Mouse (Mus musculus) MEL (cell line): Measurements from ENCODE around the gene Pcsk5. TPM values are rescaled to one million over a fixed set of nuclear protein-coding genes. Genes with fewer than 3 reads are reported as not detected.

Experiments
- DNase-seq: peaks from one replicate; pipeline ENCODE4 v3.0.0; 2011; ENCODE audit warnings: low read depth, low spot score
- H3K27ac ChIP-seq: 2 replicates; pipeline ENCODE4 v1.5.1; 2012; ENCODE audit warnings: low read depth, mild to moderate bottlenecking, control low read depth, low read length, moderate library complexity; ENCODE audit not compliant: control insufficient read depth
- H3K27me3 ChIP-seq, 2 experiments: fragments of 150-350 bp in 1 of 2; sonication (generic) in 1 of 2; 2 replicates each; pipeline ENCODE4 v1.6.1; 2012; ENCODE audit warnings: low read length in 2 of 2, mild to moderate bottlenecking in 2 of 2, improper control_type of control experiment in 1 of 2, moderate library complexity in 1 of 2; ENCODE audit not compliant: insufficient read depth in 2 of 2, control insufficient read depth in 1 of 2
- H3K36me3 ChIP-seq, 2 experiments: 2 replicates each; pipeline ENCODE4 v1.6.1; 2012 to 2014; ENCODE audit warnings: low read length in 2 of 2, improper control_type of control experiment in 1 of 2, inconsistent platforms in 1 of 2, mild to moderate bottlenecking in 1 of 2; ENCODE audit not compliant: insufficient read depth in 2 of 2, control insufficient read depth in 1 of 2
- H3K4me1 ChIP-seq, 2 experiments: fragments of 150-350 bp in 1 of 2; sonication (generic) in 1 of 2; 2 replicates each; pipeline ENCODE4 v1.6.1; 2012; ENCODE audit warnings: low read length in 2 of 2, improper control_type of control experiment in 1 of 2, mild to moderate bottlenecking in 1 of 2; ENCODE audit not compliant: insufficient read depth in 2 of 2, control insufficient read depth in 1 of 2
- H3K4me3 ChIP-seq, 2 experiments: fragments of 150-350 bp in 1 of 2; sonication (generic) in 1 of 2; 2 replicates each; pipeline ENCODE4 v1.5.1; 2012; ENCODE audit warnings: low read depth in 2 of 2, low read length in 2 of 2, mild to moderate bottlenecking in 2 of 2, moderate library complexity in 2 of 2, control low read depth in 1 of 2, improper control_type of control experiment in 1 of 2; ENCODE audit not compliant: control insufficient read depth in 1 of 2, insufficient read depth in 1 of 2
- H3K79me2 ChIP-seq: 2 replicates; pipeline ENCODE4 v1.6.1; 2012; ENCODE audit warnings: mild to moderate bottlenecking, low read length, moderate library complexity; ENCODE audit not compliant: control insufficient read depth, poor library complexity, insufficient read depth
- H3K9ac ChIP-seq: 2 replicates; pipeline ENCODE4 v1.6.1; 2012; ENCODE audit warnings: low read depth, mild to moderate bottlenecking, control low read depth, low read length, moderate library complexity; ENCODE audit not compliant: control insufficient read depth, poor library complexity, severe bottlenecking
- H3K9me3 ChIP-seq: fragments of 150-350 bp; sonication (generic); replicated peaks from 2 replicates; pipeline ENCODE4 v1.6.1; 2012; ENCODE audit warnings: mild to moderate bottlenecking, low read length, improper control_type of control experiment, moderate library complexity; ENCODE audit not compliant: insufficient read depth
- BHLHE40 ChIP-seq: IDR thresholded peaks from 2 replicates; pipeline ENCODE4 v1.6.1; 2012; ENCODE audit warnings: low read depth, mild to moderate bottlenecking, inconsistent platforms, low read length, improper control_type of control experiment, borderline replicate concordance
- CHD1 ChIP-seq: IDR thresholded peaks from 2 replicates; pipeline ENCODE4 v1.6.1; 2012; ENCODE audit warnings: low read depth, mild to moderate bottlenecking, inconsistent platforms, low read length, improper control_type of control experiment
- CHD2 ChIP-seq: IDR thresholded peaks from 2 replicates; pipeline ENCODE4 v1.6.1; 2011; ENCODE audit warnings: low read length, improper control_type of control experiment
- CTCF ChIP-seq, 3 experiments: IDR thresholded peaks in 2 of 3; conservative IDR thresholded peaks in 1 of 3; 2 replicates each; pipeline ENCODE4 v1.5.1; 2011 to 2012; ENCODE audit warnings: low read length in 3 of 3, low read depth in 2 of 3, mild to moderate bottlenecking in 2 of 3, improper control_type of control experiment in 1 of 3, inconsistent platforms in 1 of 3, mixed read lengths in 1 of 3, moderate library complexity in 1 of 3; ENCODE audit not compliant: control insufficient read depth in 1 of 3, insufficient read depth in 1 of 3, poor library complexity in 1 of 3, severe bottlenecking in 1 of 3
- E2F4 ChIP-seq: IDR thresholded peaks from 2 replicates; pipeline ENCODE4 v1.6.1; 2011; ENCODE audit warnings: low read depth, low read length, improper control_type of control experiment, borderline replicate concordance
- ELF1 ChIP-seq: IDR thresholded peaks from 2 replicates; pipeline ENCODE4 v1.6.1; 2014; ENCODE audit warnings: low read depth, mild to moderate bottlenecking, inconsistent platforms, low read length, improper control_type of control experiment, moderate library complexity
- EP300 ChIP-seq, 2 experiments: IDR thresholded peaks; 2 replicates each; pipeline ENCODE4 v1.6.1; 2011; ENCODE audit warnings: improper control_type of control experiment in 2 of 2, low read length in 2 of 2, low read depth in 1 of 2, mild to moderate bottlenecking in 1 of 2
- ETS1 ChIP-seq: IDR thresholded peaks from 2 replicates; pipeline ENCODE4 v1.6.1; 2012; ENCODE audit warnings: low read depth, mild to moderate bottlenecking, inconsistent platforms, low read length, improper control_type of control experiment, moderate library complexity
- GABPA ChIP-seq: IDR thresholded peaks from 2 replicates; pipeline ENCODE4 v1.6.1; 2012; ENCODE audit warnings: low read depth, mild to moderate bottlenecking, inconsistent platforms, low read length, improper control_type of control experiment, moderate library complexity
- GATA1 ChIP-seq: IDR thresholded peaks from 2 replicates; pipeline ENCODE4 v1.6.1; 2011; ENCODE audit warnings: low read depth, low read length, improper control_type of control experiment
- MAFK ChIP-seq: IDR thresholded peaks from 2 replicates; pipeline ENCODE4 v1.6.1; 2011; ENCODE audit warnings: low read depth, mild to moderate bottlenecking, low read length, improper control_type of control experiment, borderline replicate concordance
- MAX ChIP-seq: IDR thresholded peaks from 2 replicates; pipeline ENCODE4 v1.6.1; 2011; ENCODE audit warnings: low read length, improper control_type of control experiment
- MEF2A ChIP-seq: IDR thresholded peaks from 2 replicates; pipeline ENCODE4 v1.6.1; 2014; ENCODE audit warnings: low read depth, mild to moderate bottlenecking, inconsistent platforms, low read length, improper control_type of control experiment; ENCODE audit not compliant: poor library complexity, insufficient replicate concordance, severe bottlenecking; ENCODE audit errors: extremely low read depth
- MXI1 ChIP-seq: IDR thresholded peaks from 2 replicates; pipeline ENCODE4 v1.6.1; 2011; ENCODE audit warnings: mild to moderate bottlenecking, low read depth, low read length, improper control_type of control experiment
- MYB ChIP-seq: IDR thresholded peaks from 2 replicates; pipeline ENCODE4 v1.6.1; 2011; ENCODE audit warnings: mild to moderate bottlenecking, low read depth, low read length, improper control_type of control experiment
- MYC ChIP-seq: IDR thresholded peaks from 2 replicates; pipeline ENCODE4 v1.6.1; 2011; ENCODE audit warnings: low read depth, mild to moderate bottlenecking, low read length, improper control_type of control experiment, moderate library complexity
- POLR2A ChIP-seq, 2 experiments: IDR thresholded peaks; 2 replicates each; pipeline ENCODE4 v1.6.1; 2011 to 2012; ENCODE audit warnings: low read length in 2 of 2, mild to moderate bottlenecking in 2 of 2, control low read depth in 1 of 2, improper control_type of control experiment in 1 of 2, low read depth in 1 of 2, moderate library complexity in 1 of 2; ENCODE audit not compliant: control insufficient read depth in 1 of 2, insufficient read depth in 1 of 2, poor library complexity in 1 of 2
- POLR2AphosphoS2 ChIP-seq: IDR thresholded peaks from 2 replicates; pipeline ENCODE4 v1.6.1; 2011; ENCODE audit warnings: low read length, improper control_type of control experiment
- POLR2AphosphoS5 ChIP-seq: IDR thresholded peaks from 2 replicates; pipeline ENCODE4 v1.6.1; 2012; ENCODE audit warnings: low read depth, borderline replicate concordance, mild to moderate bottlenecking, inconsistent platforms, low read length, moderate library complexity, mixed read lengths
- RAD21 ChIP-seq: IDR thresholded peaks from 2 replicates; pipeline ENCODE4 v1.6.1; 2011; ENCODE audit warnings: mild to moderate bottlenecking, low read depth, low read length, improper control_type of control experiment
- RCOR1 ChIP-seq: IDR thresholded peaks from 2 replicates; pipeline ENCODE4 v1.6.1; 2012; ENCODE audit warnings: low read depth, mild to moderate bottlenecking, inconsistent platforms, low read length, improper control_type of control experiment
- SIN3A ChIP-seq: IDR thresholded peaks from 2 replicates; pipeline ENCODE4 v1.6.1; 2012; ENCODE audit warnings: low read length, improper control_type of control experiment, inconsistent platforms
- TAL1 ChIP-seq: IDR thresholded peaks from 2 replicates; pipeline ENCODE4 v1.6.1; 2012; ENCODE audit warnings: mild to moderate bottlenecking, inconsistent platforms, low read length, moderate library complexity, mixed read lengths
- TBP ChIP-seq: IDR thresholded peaks from 2 replicates; pipeline ENCODE4 v1.8.0; 2011; ENCODE audit warnings: low read depth, low read length, improper control_type of control experiment
- USF1 ChIP-seq: IDR thresholded peaks from 2 replicates; pipeline ENCODE4 v1.6.1; 2014; ENCODE audit warnings: low read depth, mild to moderate bottlenecking, inconsistent platforms, low read length, improper control_type of control experiment, moderate library complexity
- ZC3H11A ChIP-seq: IDR thresholded peaks from 2 replicates; pipeline ENCODE4 v1.6.1; 2012; ENCODE audit warnings: low read depth, mild to moderate bottlenecking, inconsistent platforms, low read length, improper control_type of control experiment
- ZKSCAN1 ChIP-seq: IDR thresholded peaks from 2 replicates; pipeline ENCODE4 v1.6.1; 2012; ENCODE audit warnings: low read depth, mild to moderate bottlenecking, inconsistent platforms, low read length, improper control_type of control experiment, moderate library complexity
- ZMIZ1 ChIP-seq: IDR thresholded peaks from 2 replicates; pipeline ENCODE4 v1.6.1; 2012; ENCODE audit warnings: low read depth, mild to moderate bottlenecking, inconsistent platforms, low read length, improper control_type of control experiment, moderate library complexity
- polyA plus RNA-seq, 2 experiments: library from polyadenylated mRNA; stranded (reverse) in 1 of 2; unstranded in 1 of 2; fragments of >175 nt in 1 of 2; fragments of >200 nt in 1 of 2; gene quantifications; 2 replicates each; pipeline versions ENCODE4 v1.2.1 to v1.2.4; 2012; ENCODE audit warnings: low replicate concordance in 2 of 2, low read depth in 1 of 2; ENCODE audit not compliant: insufficient read length in 2 of 2, insufficient read depth in 1 of 2, missing spikeins in 1 of 2
- total RNA-seq: library from RNA; depleted of rRNA; stranded (reverse); fragments of 300-350 nt; gene quantifications from 2 replicates; pipeline ENCODE4 v1.2.3, GENCODE M21; 2012

Pcsk5 gene
- total and polyA plus RNA-seq, 3 experiments = not detected

DNA sequence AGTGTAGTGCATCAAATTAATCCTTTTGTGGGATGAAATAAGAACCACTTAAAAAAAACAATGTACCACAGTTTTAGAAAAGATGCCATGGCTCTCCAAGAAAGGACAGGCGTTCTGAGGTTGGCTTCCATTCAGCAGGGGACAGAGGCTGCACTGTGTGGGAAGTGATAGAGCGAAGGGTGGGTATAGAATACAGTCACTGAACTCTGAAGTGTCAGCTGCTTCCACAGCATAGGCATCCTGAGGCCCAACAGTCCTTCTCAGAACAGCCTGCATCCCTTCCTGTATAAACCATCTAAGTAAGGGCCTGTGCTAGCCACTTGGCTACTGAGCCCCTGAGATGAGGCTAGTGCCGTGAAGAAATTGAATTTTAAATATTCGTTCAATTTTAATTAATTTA is 271.3 kb downstream of the Pcsk5 start:
- H3K27me3 ChIP-seq = no peaks in the 10 kb centered on the region
- DNase-seq = no peak
- no peaks in the 10 kb centered on the region for H3K36me3 ChIP-seq

GRCm38 (mm10) chr19:17558764-17559163 is 278.7 kb downstream of the Pcsk5 start:
- DNase-seq = no peak
- Histone ChIP-seq H3K4me3 (no peak overlapping the region), H3K79me2 (no peaks in the 10 kb centered on the region), H3K27ac (no peak overlapping the region), H3K9ac (no peak overlapping the region), H3K27me3 (no peaks in the 10 kb centered on the region), H3K36me3 (no peaks in the 10 kb centered on the region), H3K9me3 (no peaks in the 10 kb centered on the region), H3K4me1 (no peaks in the 10 kb centered on the region)
- TF ChIP-seq MAFK = no peak
- no peak for TF ChIP-seq MYB
- no peak for TF ChIP-seq RAD21
- TF ChIP-seq ELF1 = no peak
- TF ChIP-seq ZMIZ1 = no peak
- no peak for TF ChIP-seq POLR2A (IDR thresholded peaks at IDR 0.05; ENCODE audit: control insufficient read depth in 1 of 2, insufficient read depth in 1 of 2, low read depth in 1 of 2, low read length in 2 of 2, poor library complexity in 1 of 2)
- TF ChIP-seq CTCF (IDR thresholded peaks at IDR 0.05 in 2 of 3, conservative IDR thresholded peaks at IDR 0.05 in 1 of 3; ENCODE audit: control insufficient read depth in 1 of 3, insufficient read depth in 1 of 3, low read depth in 2 of 3, low read length in 3 of 3, poor library complexity in 1 of 3, severe bottlenecking in 1 of 3) = no peak
- no peak for TF ChIP-seq CHD1
- no peak for TF ChIP-seq MEF2A
- no peak for TF ChIP-seq TBP
- TF ChIP-seq POLR2AphosphoS2 = no peak
- no peak for TF ChIP-seq ZKSCAN1
- TF ChIP-seq MYC = no peak
- no peak for TF ChIP-seq GATA1
- TF ChIP-seq BHLHE40 = no peak
- TF ChIP-seq ETS1 = no peak
- TF ChIP-seq MXI1 = no peak
- TF ChIP-seq POLR2AphosphoS5 = no peak

More for the DNA sequence above, 271.3 kb downstream of the Pcsk5 start:
- Histone ChIP-seq H3K4me1 (no peaks in the 10 kb centered on the region), H3K79me2 (no peaks in the 10 kb centered on the region), H3K9me3 (no peaks in the 10 kb centered on the region), H3K4me3 (no peak overlapping the region), H3K9ac (no peak overlapping the region), H3K27ac (no peak overlapping the region)
- TF ChIP-seq MAX = no peak
- no peak for TF ChIP-seq GABPA
- no peak for TF ChIP-seq TAL1
- no peak for TF ChIP-seq RAD21
- TF ChIP-seq EP300 (IDR thresholded peaks at IDR 0.05; ENCODE audit: low read depth in 1 of 2, low read length in 2 of 2) = no peak
- no peak for TF ChIP-seq SIN3A
- no peak for TF ChIP-seq GATA1
- no peak for TF ChIP-seq MYB
- no peak for TF ChIP-seq CHD1
- TF ChIP-seq RCOR1 = no peak
- TF ChIP-seq E2F4 = no peak
- TF ChIP-seq MEF2A = no peak
- TF ChIP-seq CHD2 = no peak
- TF ChIP-seq ZC3H11A = no peak
- TF ChIP-seq USF1 = no peak
